ENCODE assay signal across 9 mouse cellular contexts in the genomic region with DNA sequence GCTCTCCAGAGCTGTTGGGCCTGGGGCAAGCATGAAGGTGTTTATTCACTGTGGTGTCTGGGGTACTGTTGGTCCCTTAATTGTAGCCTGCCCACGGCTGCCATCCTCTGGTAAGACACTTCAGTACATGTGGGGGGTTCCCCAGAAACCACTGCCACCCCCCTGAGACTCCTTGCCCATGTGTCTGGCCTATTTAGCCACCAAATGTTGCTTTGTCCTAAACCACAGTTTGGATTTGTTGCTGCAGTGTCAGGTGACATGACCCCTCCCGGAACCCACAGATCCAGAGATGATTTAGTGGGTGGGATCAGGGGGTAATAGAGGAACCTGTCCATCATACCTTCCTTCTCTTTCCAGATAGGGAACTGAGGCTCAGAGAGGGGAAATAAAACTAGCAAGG. TPM values are rescaled to one million over a fixed set of nuclear protein-coding genes. Genes with fewer than 3 reads are reported as not detected.
DNase-seq lines count a peak whose midpoint lies in the region; ATAC-seq and TF ChIP-seq lines count a peak whose summit lies in the region.
"Had no signal": no experiment of that assay in that cellular context is flagged by ENCODE, and none has a peak within 500 bp of the region (broad histone marks: within the 10 kb centered on the region; RNA-seq: fewer than 3 reads in every experiment).

No protein-coding gene starts in this region.

- no peak for ATAC-seq in forebrain, embryonic 16.5 days
- ATAC-seq in common myeloid progenitor, adult 5-6 weeks (replicated peaks; ENCODE audit: low read depth, poor library complexity, severe bottlenecking) = peak; percentile 64
- peak; percentile 43 for ATAC-seq in megakaryocyte, adult 5-6 weeks (ENCODE audit: poor library complexity, severe bottlenecking)
- no peak for ATAC-seq in erythroblast, adult 5-6 weeks (replicated peaks; ENCODE audit: low FRiP score, poor library complexity, severe bottlenecking)

- no peak overlapping the region for H3K9ac ChIP-seq in forebrain, embryonic 16.5 days (replicated peaks; ENCODE audit: low read depth, low read length)
- no peak overlapping the region for H3K9ac ChIP-seq in liver, adult 2 months (ENCODE audit: low read depth, low read length)

- 0 out of 2 replicates have a peak overlapping the region, but pooled peaks have one; percentile 41 for H3K27ac ChIP-seq in forebrain, embryonic 10.5 days
- no peak overlapping the region for H3K27ac ChIP-seq in forebrain, embryonic 16.5 days (ENCODE audit: low read length)
- H3K27ac ChIP-seq in liver, adult 2 months (replicated peaks; ENCODE audit: insufficient read depth, low read depth, low read length) = 0 out of 2 replicates have a peak overlapping the region, but pooled peaks have one; percentile 7

- 76% methylated on average over 2 of the region's 2 CpGs for WGBS in forebrain, embryonic 10.5 days
- WGBS in forebrain, embryonic 16.5 days = 52% methylated on average over 2 of the region's 2 CpGs
- WGBS in liver, adult 2 months = 82% methylated on average over 2 of the region's 2 CpGs

- H3K4me1 ChIP-seq in forebrain, embryonic 10.5 days = peaks cover 100% of the 10 kb centered on the region
- peaks cover 93% of the 10 kb centered on the region for H3K4me1 ChIP-seq in forebrain, embryonic 16.5 days (replicated peaks; ENCODE audit: control insufficient read depth, insufficient read depth, low read length)
- peaks cover 75% of the 10 kb centered on the region for H3K4me1 ChIP-seq in liver, adult 2 months (ENCODE audit: control insufficient read depth, insufficient read depth, low read length)

- no peak for DNase-seq in forebrain, embryonic 10.5 days (ENCODE audit: extremely low spot score, low spot score)
- DNase-seq in liver, adult 2 months (ENCODE audit: extremely low read depth, low read depth, low spot score) = no peak
- DNase-seq in liver = no peak
- no peak for DNase-seq in left cerebral cortex, adult 11 months (ENCODE audit: low spot score)
- DNase-seq: adrenal gland, adult 2 months had no signal

- H3K27me3 ChIP-seq in forebrain, embryonic 10.5 days (ENCODE audit: poor library complexity, severe bottlenecking) = no peaks in the 10 kb centered on the region
- no peaks in the 10 kb centered on the region for H3K27me3 ChIP-seq in forebrain, embryonic 16.5 days (replicated peaks; ENCODE audit: control insufficient read depth, insufficient read depth, low read length)
- no peaks in the 10 kb centered on the region for H3K27me3 ChIP-seq in liver, adult 2 months (ENCODE audit: control insufficient read depth, insufficient read depth, low read length)

- no peak for TF ChIP-seq POLR2A in liver, adult 2 months (IDR thresholded peaks at IDR 0.05; ENCODE audit: extremely low read depth, insufficient read depth, low read length)

- H3K79me2 ChIP-seq in liver, adult 2 months (ENCODE audit: control insufficient read depth, insufficient read depth, low read length) = peaks cover 86% of the 10 kb centered on the region

- no peak overlapping the region for H3K4me3 ChIP-seq in forebrain, embryonic 10.5 days
- H3K4me3 ChIP-seq in forebrain, embryonic 16.5 days (replicated peaks; ENCODE audit: low read length) = no peak overlapping the region
- no peak overlapping the region for H3K4me3 ChIP-seq in liver, adult 2 months (ENCODE audit: insufficient read depth, low read depth, low read length)

- H3K9me3 ChIP-seq in forebrain, embryonic 10.5 days = no peaks in the 10 kb centered on the region
- H3K9me3 ChIP-seq in forebrain, embryonic 16.5 days (ENCODE audit: control insufficient read depth, low read length) = no peaks in the 10 kb centered on the region

- no peak for TF ChIP-seq CTCF in liver, adult 2 months (IDR thresholded peaks at IDR 0.05; ENCODE audit: low read depth, low read length)

- peaks cover 10% of the 10 kb centered on the region for H3K36me3 ChIP-seq in forebrain, embryonic 10.5 days (replicated peaks)
- H3K36me3 ChIP-seq in forebrain, embryonic 16.5 days (ENCODE audit: control insufficient read depth, insufficient read depth) = no peaks in the 10 kb centered on the region
- no peaks in the 10 kb centered on the region for H3K36me3 ChIP-seq in liver, adult 2 months (ENCODE audit: control insufficient read depth, insufficient read depth, low read length)

- no peak overlapping the region for H3K4me2 ChIP-seq in forebrain, embryonic 16.5 days (ENCODE audit: low read length)

RNA-seq across cellular contexts. Expression of a gene that starts 12.1 kb away (rescaled TPM):
- 38.8 and 42.5 TPM in 2 replicates for polyA plus RNA-seq in forebrain, embryonic 10.5 days (2016; fragmentation: Nextera tagmentation; extraction: Ambion mirVana)
- polyA plus RNA-seq in forebrain, embryonic 16.5 days (2015; fragmentation: Nextera tagmentation; extraction: Ambion mirVana) = 52.6 and 56.6 TPM in 2 replicates
- 5.3 and 10.1 TPM in 2 replicates for total RNA-seq in liver, adult 2 months (2014; rRNA removed)
- polyA plus RNA-seq in liver, adult 2 months (2012; rRNA removed) = 10.2 and 11.0 TPM in 2 replicates
- total RNA-seq in common myeloid progenitor, adult 5-6 weeks (2017) = 15.7 and 23.1 TPM in 2 replicates
- total RNA-seq in megakaryocyte, adult 5-6 weeks (2015) = 88.9 and 90.1 TPM in 2 replicates
- total RNA-seq in megakaryocyte, adult 5-6 weeks (2017) = 11.4 and 15.6 TPM in 2 replicates
- 20.6 and 25.3 TPM in 2 replicates for total RNA-seq in erythroblast, adult 5-6 weeks (2015; ENCODE audit: low replicate concordance)
- 1.4 and 12.3 TPM in 2 replicates for total RNA-seq in erythroblast, adult 5-6 weeks (2017; ENCODE audit: low replicate concordance)

Comparison
In these comparisons a context has a peak if more than half of its experiments do, and no peak if none do; other contexts are left out.
1. ATAC-seq: peak in common myeloid progenitor, adult 5-6 weeks (single experiment) and megakaryocyte, adult 5-6 weeks (single experiment); none in forebrain, embryonic 16.5 days (single experiment) and erythroblast, adult 5-6 weeks (single experiment).